Mouse (Mus musculus): ENCODE data around the gene Vmn2r31. TPM values are rescaled to one million over a fixed set of nuclear protein-coding genes. Genes with fewer than 3 reads are reported as not detected.
"Not testable (repeated sequence)": the region's sequence is repeated elsewhere in the genome, so short reads cannot be mapped to it uniquely, and the experiment has no call there.

The Vmn2r31 gene
- polyA plus RNA-seq (2016; fragmentation: Nextera tagmentation; extraction: Ambion mirVana), result not detected in 2 replicates

DNA sequence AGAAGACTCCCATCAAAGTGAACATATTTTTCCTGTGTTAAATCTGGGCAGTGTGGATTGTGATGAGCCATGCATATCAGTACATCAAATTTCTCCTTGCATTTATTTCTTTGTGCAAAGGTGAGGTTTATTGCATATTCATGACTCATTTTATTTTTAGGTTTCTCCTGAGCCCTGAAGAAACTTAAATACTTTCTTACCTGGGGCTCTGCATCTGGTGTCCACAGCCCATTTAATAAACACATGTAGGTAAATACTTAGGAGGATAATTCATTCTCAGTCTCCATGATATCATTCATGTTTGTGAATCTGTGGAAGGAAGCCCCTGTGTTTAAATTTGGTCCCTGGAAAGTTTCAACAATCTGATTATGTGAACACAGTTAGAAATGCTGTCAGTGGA lies at the start of gene Vmn2r31:
TSS of gene Vmn2r31 (minus strand) at position 101 of the 400 bp plus-strand sequence.
- not testable (repeated sequence) for H3K4me1 ChIP-seq; H3K4me3 ChIP-seq; DNase-seq (ENCODE audit: extremely low spot score, low spot score); H3K36me3 ChIP-seq (replicated peaks); H3K27me3 ChIP-seq (ENCODE audit: poor library complexity, severe bottlenecking); H3K9me3 ChIP-seq; H3K27ac ChIP-seq

DNA sequence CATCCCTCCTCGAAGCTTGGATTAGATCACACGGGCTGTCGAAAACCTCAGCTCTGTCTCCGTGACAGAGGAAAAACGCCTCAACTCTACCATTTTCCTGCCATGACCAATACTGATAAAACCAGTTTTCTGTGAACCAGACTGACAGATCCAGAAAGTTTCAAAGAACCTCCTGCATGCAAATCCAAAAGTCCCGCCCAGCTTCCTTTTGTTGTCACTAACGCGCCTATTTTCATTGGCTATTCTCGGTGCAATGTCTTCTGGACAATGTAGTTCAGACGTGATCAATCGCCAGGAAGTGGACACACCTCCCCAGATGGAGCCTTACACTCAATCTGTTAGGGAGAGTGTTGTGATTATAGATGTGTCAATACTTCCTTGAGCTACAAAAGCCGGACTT lies 25.1 kb downstream of the Vmn2r31 start, which contains the start of gene Gm45783:
TSS of gene Gm45783 (minus strand) at position 143 of the 400 bp plus-strand sequence.
- not testable (repeated sequence) for DNase-seq (ENCODE audit: extremely low spot score, low spot score); H3K27me3 ChIP-seq (ENCODE audit: poor library complexity, severe bottlenecking); H3K4me1 ChIP-seq; H3K27ac ChIP-seq; H3K4me3 ChIP-seq; H3K36me3 ChIP-seq (replicated peaks); H3K9me3 ChIP-seq
- WGBS, result 52% methylated on average over 12 of the region's 12 CpGs

GRCm38 (mm10) chr7:7337509-7337908 lies 62.0 kb downstream of the Vmn2r31 start, which contains the start of gene Vmn2r30:
TSS of gene Vmn2r30 (minus strand) at chr7:7337609.
- H3K36me3 ChIP-seq (replicated peaks); H3K9me3 ChIP-seq; H3K27me3 ChIP-seq (ENCODE audit: poor library complexity, severe bottlenecking); H3K4me3 ChIP-seq; H3K27ac ChIP-seq; DNase-seq (ENCODE audit: extremely low spot score, low spot score); H3K4me1 ChIP-seq: not testable (repeated sequence)
- WGBS, result 80% methylated on average over 1 of the region's 1 CpGs

Other genes with a start within 250 kb of the Vmn2r31 start
- 2.4 and 2.6 TPM in 2 replicates for gene Zfp418, start 228.4 kb downstream of the Vmn2r31 start, polyA plus RNA-seq (2016; fragmentation: Nextera tagmentation; extraction: Ambion mirVana)
- 9.0 and 9.4 TPM in 2 replicates for gene Zfp772, start 189.7 kb downstream of the Vmn2r31 start, polyA plus RNA-seq (2016; fragmentation: Nextera tagmentation; extraction: Ambion mirVana)
- gene Vmn2r29, start 152.4 kb downstream of the Vmn2r31 start, polyA plus RNA-seq (2016; fragmentation: Nextera tagmentation; extraction: Ambion mirVana), result 0.20 TPM in 1 of 2 replicates, not detected in the other
- 1.1 and 1.5 TPM in 2 replicates for gene Gm45844, start 121.4 kb downstream of the Vmn2r31 start, polyA plus RNA-seq (2016; fragmentation: Nextera tagmentation; extraction: Ambion mirVana)
- gene Clcn4, start 98.9 kb downstream of the Vmn2r31 start, polyA plus RNA-seq (2016; fragmentation: Nextera tagmentation; extraction: Ambion mirVana), result 36.2 and 36.4 TPM in 2 replicates
- gene Vmn2r30, start 62.1 kb downstream of the Vmn2r31 start, polyA plus RNA-seq (2016; fragmentation: Nextera tagmentation; extraction: Ambion mirVana), result not detected in 2 replicates
- gene Gm45783, start 25.1 kb downstream of the Vmn2r31 start, polyA plus RNA-seq (2016; fragmentation: Nextera tagmentation; extraction: Ambion mirVana), result not detected in 2 replicates
- gene Vmn2r32, start 80.3 kb upstream of the Vmn2r31 start, polyA plus RNA-seq (2016; fragmentation: Nextera tagmentation; extraction: Ambion mirVana), result not detected in 2 replicates
- gene Vmn2r33, start 167.1 kb upstream of the Vmn2r31 start, polyA plus RNA-seq (2016; fragmentation: Nextera tagmentation; extraction: Ambion mirVana), result not detected in 2 replicates